Mouse (Mus musculus) ES-E14 (cell line): Measurements from ENCODE around the gene Tmem143.

ENCODE experiments used
- CHD2 ChIP-seq: IDR thresholded peaks from 2 replicates; pipeline ENCODE4 v1.6.1; 2014; ENCODE audit warnings: mild to moderate bottlenecking, low read depth, low read length, inconsistent platforms
- HCFC1 ChIP-seq: IDR thresholded peaks from 2 replicates; pipeline ENCODE4 v1.6.1; 2012; ENCODE audit warnings: low read length, inconsistent platforms, borderline replicate concordance; ENCODE audit not compliant: insufficient read depth
- MAFK ChIP-seq: IDR thresholded peaks from 2 replicates; pipeline ENCODE4 v1.6.1; 2014; ENCODE audit warnings: mild to moderate bottlenecking, low read depth, low read length, inconsistent platforms; ENCODE audit not compliant: insufficient read depth

GRCm38 (mm10) chr7:45919083-45919671 lies 22.4 kb downstream of the Tmem143 start:
- TF ChIP-seq MAFK, result no peak
- no peak for TF ChIP-seq HCFC1
- no peak for TF ChIP-seq CHD2
